Mouse (Mus musculus): Measurements from ENCODE around the gene Itih2.

DNA sequence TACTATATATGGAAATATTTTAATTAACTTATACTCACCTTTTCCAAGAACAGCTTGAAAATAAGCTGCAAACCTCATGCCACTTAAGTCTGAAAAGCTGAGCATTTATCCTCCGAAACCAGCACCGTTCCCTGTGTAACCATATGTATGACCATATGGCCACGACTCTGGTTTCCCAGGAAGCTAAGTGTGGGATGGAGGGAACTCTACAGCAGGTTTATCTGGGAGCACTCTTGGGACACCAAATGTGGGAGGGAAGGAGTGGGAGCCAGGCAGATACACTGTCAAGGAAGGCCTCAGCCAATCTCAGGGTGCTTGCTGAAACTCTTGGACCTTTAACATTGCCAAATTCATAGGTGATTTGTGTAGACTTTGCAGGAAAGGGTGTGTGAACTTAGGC lies 80.3 kb downstream of the Itih2 start:
- TF ChIP-seq POLR2A (IDR thresholded peaks at IDR 0.05; ENCODE audit: insufficient read length, low read depth) (no peak), POLR2AphosphoS2 (IDR thresholded peaks at IDR 0.05; ENCODE audit: insufficient read length, low read depth) (no peak), REST (IDR thresholded peaks at IDR 0.05; ENCODE audit: insufficient read depth, insufficient read length) (no peak), CEBPB (IDR thresholded peaks at IDR 0.05; ENCODE audit: insufficient read depth, poor library complexity, severe bottlenecking) (no peak)

Data from myocyte (in vitro differentiated cells).